Mouse (Mus musculus) layer of hippocampus, postnatal 14 days (tissue): Measurements from ENCODE around the gene D17H6S53E. TPM values are rescaled to one million over a fixed set of nuclear protein-coding genes. Genes with fewer than 3 reads are reported as not detected.

Experiments
- total RNA-seq, 2 experiments: library from RNA; stranded (reverse); gene quantifications; 2 replicates each; pipeline ENCODE4 v1.2.3; 2021

Gene D17H6S53E
- total RNA-seq, 2 experiments from 2014 or later, result 20.8 to 26.1 TPM

Other genes with a start within 250 kb of the D17H6S53E start
- gene Zbtb12, start 246.9 kb upstream of the D17H6S53E start, total RNA-seq, result 1 to 10 TPM; 6.4 to 8.1 TPM
- not detected for gene Gm20547, start 244.3 kb upstream of the D17H6S53E start, total RNA-seq
- 1 to 10 TPM; 2.0 to 3.7 TPM for gene C2, start 228.1 kb upstream of the D17H6S53E start, total RNA-seq
- gene Ehmt2, start 227.9 kb upstream of the D17H6S53E start, total RNA-seq, result 100 to 1,000 TPM; 168 to 173 TPM
- gene Slc44a4, start 211.9 kb upstream of the D17H6S53E start, total RNA-seq, result under 1 TPM; 0.18 to 0.38 TPM
- gene Neu1, start 195.1 kb upstream of the D17H6S53E start, total RNA-seq, result 10 to 100 TPM; 31.9 to 32.9 TPM
- 10 to 100 TPM; 12.5 TPM for gene Hspa1b, start 167.1 kb upstream of the D17H6S53E start, total RNA-seq
- gene Gm20481, start 156.5 kb upstream of the D17H6S53E start, total RNA-seq, result not detected
- gene Hspa1a, start 154.2 kb upstream of the D17H6S53E start, total RNA-seq, result 10 to 100 TPM; 12.4 to 13.1 TPM
- gene Hspa1l, start 153.7 kb upstream of the D17H6S53E start, total RNA-seq, result under 1 TPM; 0.38 to 0.44 TPM
- 10 to 100 TPM; 19.4 to 25.0 TPM for gene Lsm2, start 144.5 kb upstream of the D17H6S53E start, total RNA-seq
- gene Vars, start 125.4 kb upstream of the D17H6S53E start, total RNA-seq, result 10 to 100 TPM; 52.9 to 55.9 TPM
- gene Vwa7, start 109.8 kb upstream of the D17H6S53E start, total RNA-seq, result under 1 TPM; 0.14 to 0.21 TPM
- gene Sapcd1, start 98.4 kb upstream of the D17H6S53E start, total RNA-seq, result 1 to 10 TPM; 1.8 to 2.6 TPM
- 1 to 10 TPM in 1 of 2 experiments, under 1 TPM in 1; 0.79 to 1.9 TPM for gene Msh5, start 79.6 kb upstream of the D17H6S53E start, total RNA-seq
- 10 to 100 TPM; 11.7 to 14.8 TPM for gene Clic1, start 76.4 kb upstream of the D17H6S53E start, total RNA-seq
- 10 to 100 TPM; 26.4 to 33.1 TPM for gene Ddah2, start 67.3 kb upstream of the D17H6S53E start, total RNA-seq
- gene Ly6g6c, start 61.0 kb upstream of the D17H6S53E start, total RNA-seq, result not detected
- not detected for gene Mpig6b, start 60.2 kb upstream of the D17H6S53E start, total RNA-seq
- gene Ly6g6e, start 49.5 kb upstream of the D17H6S53E start, total RNA-seq, result 1 to 10 TPM; 1.6 to 1.8 TPM
- gene Ly6g6d, start 48.3 kb upstream of the D17H6S53E start, total RNA-seq, result 1 to 10 TPM; 1.2 to 2.6 TPM
- gene Ly6g6f, start 40.8 kb upstream of the D17H6S53E start, total RNA-seq, result not detected
- 10 to 100 TPM; 88.8 to 93.0 TPM for gene Abhd16a, start 37.1 kb upstream of the D17H6S53E start, total RNA-seq
- not detected for gene Ly6g5c, start 18.1 kb upstream of the D17H6S53E start, total RNA-seq
- under 1 TPM; 0.67 to 0.74 TPM for gene Ly6g5b, start 10.9 kb upstream of the D17H6S53E start, total RNA-seq
- gene Gpank1, start 4.9 kb upstream of the D17H6S53E start, total RNA-seq, result 10 to 100 TPM; 10.2 to 13.2 TPM
- gene Csnk2b, start 4.3 kb upstream of the D17H6S53E start, total RNA-seq, result 100 to 1,000 TPM; 174 to 179 TPM
- not detected for gene Apom, start 5.7 kb downstream of the D17H6S53E start, total RNA-seq
- gene Bag6, start 8.8 kb downstream of the D17H6S53E start, total RNA-seq, result 100 to 1,000 TPM; 289 TPM
- 100 to 1,000 TPM; 305 to 314 TPM for gene Prrc2a, start 38.5 kb downstream of the D17H6S53E start, total RNA-seq
- 10 to 100 TPM in 1 of 2 experiments, 1 to 10 TPM in 1; 9.9 to 10.4 TPM for gene Aif1, start 49.7 kb downstream of the D17H6S53E start, total RNA-seq
- 10 to 100 TPM in 1 of 2 experiments, 1 to 10 TPM in 1; 8.2 to 12.1 TPM for gene Lst1, start 62.1 kb downstream of the D17H6S53E start, total RNA-seq
- gene Ltb, start 68.1 kb downstream of the D17H6S53E start, total RNA-seq, result 1 to 10 TPM in 1 of 2 experiments, under 1 TPM in 1; 0.55 to 1.0 TPM
- under 1 TPM in 1 of 2 experiments, not detected in 1; 0.31 TPM for gene Tnf, start 75.6 kb downstream of the D17H6S53E start, total RNA-seq
- gene Lta, start 79.0 kb downstream of the D17H6S53E start, total RNA-seq, result 1 to 10 TPM in 1 of 2 experiments, under 1 TPM in 1; 0.62 to 1.1 TPM
- not detected for gene Gm16181, start 94.5 kb downstream of the D17H6S53E start, total RNA-seq
- 100 to 1,000 TPM; 485 to 488 TPM for gene Atp6v1g2, start 107.3 kb downstream of the D17H6S53E start, total RNA-seq
- 10 to 100 TPM; 13.2 to 14.5 TPM for gene Nfkbil1, start 109.4 kb downstream of the D17H6S53E start, total RNA-seq
- gene Ddx39b, start 115.4 kb downstream of the D17H6S53E start, total RNA-seq, result 100 to 1,000 TPM; 234 to 244 TPM
- 10 to 100 TPM; 14.5 to 14.8 TPM for gene H2-D1, start 136.4 kb downstream of the D17H6S53E start, total RNA-seq
- under 1 TPM; 0.21 to 0.25 TPM for gene H2-Q1, start 194.0 kb downstream of the D17H6S53E start, total RNA-seq
- gene H2-Q2, start 215.9 kb downstream of the D17H6S53E start, total RNA-seq, result under 1 TPM; 0.52 to 0.74 TPM